Mouse (Mus musculus): ENCODE measurements at regions not wholly inside any gene's neighbourhood (a gene's known extent, or its start where the extent isn't known, plus 50 kb on each side); places are given as distances from the start of the nearest gene placed in this dataset.

GRCm38 (mm10) chr13:83735101-83735500 is 231.3 kb downstream of the Mef2c start:
- no peak for DNase-seq (ENCODE audit: low read depth in 1 of 2, low spot score in 2 of 2)
- Histone ChIP-seq H3K27me3 (ENCODE audit: control insufficient read depth, insufficient read depth, low read length) (peaks cover 40% of the 10 kb centered on the region), H3K27ac (ENCODE audit: insufficient read depth, low read length) (no peak overlapping the region), H3K36me3 (ENCODE audit: control insufficient read depth, insufficient read depth, low read length) (no peaks in the 10 kb centered on the region), H3K4me3 (ENCODE audit: extremely low read depth, insufficient read depth, insufficient read length) (no peak overlapping the region), H3K4me1 (ENCODE audit: control insufficient read depth, insufficient read depth, insufficient read length) (peaks cover 16% of the 10 kb centered on the region)
- 69% methylated on average over 1 of the region's 1 CpGs for WGBS
- TF ChIP-seq POLR2A (IDR thresholded peaks at IDR 0.05; ENCODE audit: low read depth, low read length) (no peak), CTCF (IDR thresholded peaks at IDR 0.05; ENCODE audit: extremely low read depth, insufficient read depth, insufficient read length, insufficient replicate concordance) (no peak)

GRCm38 (mm10) chr13:83735631-83736475 is 232.0 kb downstream of the Mef2c start:
- Histone ChIP-seq H3K27ac (ENCODE audit: insufficient read depth, low read length) (no peak overlapping the region), H3K36me3 (ENCODE audit: control insufficient read depth, insufficient read depth, low read length) (no peaks in the 10 kb centered on the region), H3K4me3 (ENCODE audit: extremely low read depth, insufficient read depth, insufficient read length) (no peak overlapping the region), H3K27me3 (ENCODE audit: control insufficient read depth, insufficient read depth, low read length) (peaks cover 33% of the 10 kb centered on the region), H3K4me1 (ENCODE audit: control insufficient read depth, insufficient read depth, insufficient read length) (peaks cover 10% of the 10 kb centered on the region)
- TF ChIP-seq CTCF (IDR thresholded peaks at IDR 0.05; ENCODE audit: extremely low read depth, insufficient read depth, insufficient read length, insufficient replicate concordance) (no peak), POLR2A (IDR thresholded peaks at IDR 0.05; ENCODE audit: low read depth, low read length) (no peak)
- WGBS = 62% methylated on average over 10 of the region's 10 CpGs
- DNase-seq (ENCODE audit: low read depth in 1 of 2, low spot score in 2 of 2) = no peak

GRCm38 (mm10) chr13:83737031-83737825 is 233.4 kb downstream of the Mef2c start:
- Histone ChIP-seq H3K27ac (ENCODE audit: insufficient read depth, low read length) (no peak overlapping the region), H3K36me3 (ENCODE audit: control insufficient read depth, insufficient read depth, low read length) (no peaks in the 10 kb centered on the region), H3K4me1 (ENCODE audit: control insufficient read depth, insufficient read depth, insufficient read length) (peaks cover 7% of the 10 kb centered on the region), H3K27me3 (ENCODE audit: control insufficient read depth, insufficient read depth, low read length) (peaks cover 25% of the 10 kb centered on the region), H3K4me3 (ENCODE audit: extremely low read depth, insufficient read depth, insufficient read length) (no peak overlapping the region)
- no peak for DNase-seq (ENCODE audit: low read depth in 1 of 2, low spot score in 2 of 2)
- TF ChIP-seq POLR2A (IDR thresholded peaks at IDR 0.05; ENCODE audit: low read depth, low read length) = no peak
- no peak for TF ChIP-seq CTCF (IDR thresholded peaks at IDR 0.05; ENCODE audit: extremely low read depth, insufficient read depth, insufficient read length, insufficient replicate concordance)
- WGBS = 14% methylated on average over 9 of the region's 9 CpGs

- 4% methylated on average over 27 of the region's 27 CpGs for WGBS
- Histone ChIP-seq H3K27me3 (ENCODE audit: control insufficient read depth, insufficient read depth, low read length) (peaks cover 20% of the 10 kb centered on the region), H3K4me1 (ENCODE audit: control insufficient read depth, insufficient read depth, insufficient read length) (peaks cover 4% of the 10 kb centered on the region), H3K27ac (ENCODE audit: insufficient read depth, low read length) (no peak overlapping the region), H3K36me3 (ENCODE audit: control insufficient read depth, insufficient read depth, low read length) (no peaks in the 10 kb centered on the region), H3K4me3 (ENCODE audit: extremely low read depth, insufficient read depth, insufficient read length) (peak overlapping the region; percentile 55; the same call in 1 of the 2 replicates)
- no peak for DNase-seq (ENCODE audit: low read depth in 1 of 2, low spot score in 2 of 2)
- TF ChIP-seq POLR2A (IDR thresholded peaks at IDR 0.05; ENCODE audit: low read depth, low read length) (no peak), CTCF (IDR thresholded peaks at IDR 0.05; ENCODE audit: extremely low read depth, insufficient read depth, insufficient read length, insufficient replicate concordance) (no peak)
Observed at GRCm38 (mm10) chr13:83737826-83738527, 234.1 kb downstream of the Mef2c start.

- H3K4me3 ChIP-seq (ENCODE audit: extremely low read depth, insufficient read depth, insufficient read length) = peak overlapping the region; percentile 55
- WGBS = 1% methylated on average over 12 of the region's 12 CpGs
- TF ChIP-seq CTCF (IDR thresholded peaks at IDR 0.05; ENCODE audit: extremely low read depth, insufficient read depth, insufficient read length, insufficient replicate concordance) = no peak
- no peak for TF ChIP-seq POLR2A (IDR thresholded peaks at IDR 0.05; ENCODE audit: low read depth, low read length)
- no peaks in the 10 kb centered on the region for H3K36me3 ChIP-seq (ENCODE audit: control insufficient read depth, insufficient read depth, low read length)
- H3K27ac ChIP-seq (ENCODE audit: insufficient read depth, low read length) = no peak overlapping the region
- peaks cover 16% of the 10 kb centered on the region for H3K27me3 ChIP-seq (ENCODE audit: control insufficient read depth, insufficient read depth, low read length)
- no peak for DNase-seq (ENCODE audit: low read depth in 1 of 2, low spot score in 2 of 2)
- H3K4me1 ChIP-seq (ENCODE audit: control insufficient read depth, insufficient read depth, insufficient read length) = peaks cover 4% of the 10 kb centered on the region
Observed at GRCm38 (mm10) chr13:83738528-83738981, 234.7 kb downstream of the Mef2c start.

- no peaks in the 10 kb centered on the region for H3K36me3 ChIP-seq (ENCODE audit: control insufficient read depth, insufficient read depth, low read length)
- H3K4me1 ChIP-seq (ENCODE audit: control insufficient read depth, insufficient read depth, insufficient read length) = peaks cover 4% of the 10 kb centered on the region
- no peak for TF ChIP-seq CTCF (IDR thresholded peaks at IDR 0.05; ENCODE audit: extremely low read depth, insufficient read depth, insufficient read length, insufficient replicate concordance)
- no peak for TF ChIP-seq POLR2A (IDR thresholded peaks at IDR 0.05; ENCODE audit: low read depth, low read length)
- no peak overlapping the region for H3K4me3 ChIP-seq (ENCODE audit: extremely low read depth, insufficient read depth, insufficient read length)
- no peak for DNase-seq (ENCODE audit: low read depth in 1 of 2, low spot score in 2 of 2)
- WGBS = 5% methylated on average over 3 of the region's 3 CpGs
- no peak overlapping the region for H3K27ac ChIP-seq (ENCODE audit: insufficient read depth, low read length)
- peaks cover 16% of the 10 kb centered on the region for H3K27me3 ChIP-seq (ENCODE audit: control insufficient read depth, insufficient read depth, low read length)
Observed at GRCm38 (mm10) chr13:83739131-83739530, 235.3 kb downstream of the Mef2c start.
